Mouse (Mus musculus) ES-E14 (cell line): ENCODE measurements around the gene Cyld. TPM values are rescaled to one million over a fixed set of nuclear protein-coding genes. Genes with fewer than 3 reads are reported as not detected.
"Not testable (repeated sequence)": the region's sequence is repeated elsewhere in the genome, so short reads cannot be mapped to it uniquely, and the experiment has no call there.

Source experiments
- DNase-seq: peaks from one replicate; pipeline ENCODE4 v3.0.0-alpha.2; 2013; ENCODE audit warnings: low read depth, low spot score
- H3K27ac ChIP-seq: 2 replicates; pipeline ENCODE4 v1.5.1; 2012; ENCODE audit warnings: low read depth, mild to moderate bottlenecking, low read length, moderate library complexity, mixed read lengths; ENCODE audit not compliant: poor library complexity, insufficient read depth, severe bottlenecking
- H3K36me3 ChIP-seq: 2 replicates; pipeline ENCODE4 v1.6.1; 2012; ENCODE audit warnings: mild to moderate bottlenecking, low read length, moderate library complexity, mixed read lengths; ENCODE audit not compliant: control insufficient read depth, poor library complexity, insufficient read depth, severe bottlenecking
- H3K4me1 ChIP-seq, 2 experiments: fragments of 150-350 bp in 1 of 2; sonication (generic) in 1 of 2; 2 replicates each; pipeline ENCODE4 v1.6.1; 2012; ENCODE audit warnings: low read length in 2 of 2, mild to moderate bottlenecking in 1 of 2, mixed read lengths in 1 of 2; ENCODE audit not compliant: control insufficient read depth in 2 of 2, insufficient read depth in 2 of 2, poor library complexity in 1 of 2
- H3K4me3 ChIP-seq, 2 experiments: fragments of 150-350 bp in 1 of 2; sonication (generic) in 1 of 2; 2 replicates each; pipeline ENCODE4 v1.5.1; 2012; ENCODE audit warnings: low read length in 2 of 2, low read depth in 1 of 2, mild to moderate bottlenecking in 1 of 2, mixed read lengths in 1 of 2; ENCODE audit not compliant: insufficient read depth in 1 of 2, poor library complexity in 1 of 2, severe bottlenecking in 1 of 2
- H3K9ac ChIP-seq: 2 replicates; pipeline ENCODE4 v1.6.1; 2012; ENCODE audit warnings: low read depth, mild to moderate bottlenecking, low read length, mixed read lengths; ENCODE audit not compliant: poor library complexity, insufficient read depth, severe bottlenecking
- H3K9me3 ChIP-seq: fragments of 150-350 bp; sonication (generic); 2 replicates; pipeline ENCODE4 v1.6.1; 2012; ENCODE audit warnings: low read depth, mild to moderate bottlenecking, low read length; ENCODE audit not compliant: control insufficient read depth, insufficient read depth
- CHD2 ChIP-seq: IDR thresholded peaks from 2 replicates; pipeline ENCODE4 v1.6.1; 2014; ENCODE audit warnings: mild to moderate bottlenecking, low read depth, low read length, inconsistent platforms
- HCFC1 ChIP-seq: IDR thresholded peaks from 2 replicates; pipeline ENCODE4 v1.6.1; 2012; ENCODE audit warnings: low read length, inconsistent platforms, borderline replicate concordance; ENCODE audit not compliant: insufficient read depth
- MAFK ChIP-seq: IDR thresholded peaks from 2 replicates; pipeline ENCODE4 v1.6.1; 2014; ENCODE audit warnings: mild to moderate bottlenecking, low read depth, low read length, inconsistent platforms; ENCODE audit not compliant: insufficient read depth
- ZC3H11A ChIP-seq: IDR thresholded peaks from 2 replicates; pipeline ENCODE4 v1.6.1; 2012; ENCODE audit warnings: low read depth, mild to moderate bottlenecking, inconsistent platforms, low read length, borderline replicate concordance
- ZNF384 ChIP-seq: IDR thresholded peaks from 2 replicates; pipeline ENCODE4 v1.6.1; 2012; ENCODE audit warnings: low read depth, low read length, inconsistent platforms
- in situ Hi-C, 2 experiments: fragments of 600-800 bp; cut with MboI; formaldehyde crosslinking; loops; one replicate each; pipeline ENCODE4 v1.15.1; 2025; ENCODE audit warnings: low sequenced_read_pairs in 2 of 2, inconsistent platforms in 1 of 2; ENCODE audit not compliant: unreplicated experiment in 2 of 2
- total RNA-seq: library from RNA; depleted of rRNA; stranded (reverse); fragments of 300-350 nt; gene quantifications from 2 replicates; pipeline ENCODE4 v1.2.3, GENCODE M21; 2012; rRNA removed

Cyld gene
- 6.0 and 9.1 TPM in 2 replicates for total RNA-seq

DNA sequence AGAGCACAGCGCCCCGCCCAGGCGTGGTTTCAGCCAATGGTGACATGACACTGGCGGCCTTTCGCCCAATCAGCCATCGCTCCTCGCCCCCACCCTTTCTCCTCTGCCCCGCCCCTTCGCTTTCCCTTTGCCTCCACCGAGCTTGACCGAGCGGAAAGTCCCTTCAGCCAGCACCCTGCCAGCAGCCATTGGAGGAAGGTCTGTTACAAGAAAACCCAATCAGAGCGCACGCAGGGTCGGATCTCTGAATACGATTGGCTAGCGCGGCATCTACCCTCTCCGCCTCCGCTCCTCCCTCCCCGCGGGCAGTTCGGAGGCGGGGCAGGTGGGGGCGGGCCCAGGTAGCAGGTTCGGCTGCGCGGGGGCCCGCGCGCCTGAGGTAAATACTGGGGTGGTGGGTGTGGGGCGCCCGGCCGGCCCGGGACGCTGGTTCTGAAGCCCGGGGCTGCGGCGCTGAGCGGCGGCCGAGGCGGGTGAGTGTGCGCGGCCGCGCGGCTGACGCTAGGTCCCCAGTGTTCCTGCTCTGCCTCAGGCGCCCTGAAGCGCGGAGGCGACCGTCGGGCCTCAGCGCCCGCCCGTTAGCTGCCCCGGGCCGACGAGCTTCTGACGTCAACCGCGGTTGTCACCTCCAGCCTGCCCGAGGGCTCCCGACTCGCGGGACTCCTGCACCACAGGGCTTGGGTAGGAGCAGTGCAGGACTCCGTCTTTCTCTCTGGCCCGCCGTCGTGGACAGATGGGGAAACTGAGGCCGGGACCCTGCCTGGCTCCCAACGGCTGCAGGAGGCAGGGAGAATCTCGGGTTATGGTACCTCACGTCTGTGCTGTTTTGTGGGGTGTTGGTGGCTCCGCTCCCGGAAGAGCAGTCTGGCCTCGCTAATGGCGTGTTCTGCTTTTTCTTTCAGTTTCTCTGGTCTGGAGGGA lies at the start of gene Cyld:
TSS of gene Cyld (plus strand) at position 308 of the 921 bp plus-strand sequence.
- Histone ChIP-seq H3K36me3 (no peaks in the 10 kb centered on the region), H3K27ac (no peak within 1 kb of the TSS), H3K4me1 (peaks cover 0 to 2% of the 10 kb centered on the region in 2 experiments; a peak in 1 of 4 replicates), H3K9me3 (no peaks in the 10 kb centered on the region), H3K4me3 (peak within 1 kb of the TSS; percentile 72 to 84), H3K9ac (peak within 1 kb of the TSS; percentile 50)
- in situ Hi-C loops: no loop called here
- DNase-seq: peak; percentile 96
- 0 out of 2 replicates have a peak, but pooled peaks have one; percentile 13 for TF ChIP-seq HCFC1
- no peak; the same call in 1 of the 2 replicates for TF ChIP-seq CHD2

DNA sequence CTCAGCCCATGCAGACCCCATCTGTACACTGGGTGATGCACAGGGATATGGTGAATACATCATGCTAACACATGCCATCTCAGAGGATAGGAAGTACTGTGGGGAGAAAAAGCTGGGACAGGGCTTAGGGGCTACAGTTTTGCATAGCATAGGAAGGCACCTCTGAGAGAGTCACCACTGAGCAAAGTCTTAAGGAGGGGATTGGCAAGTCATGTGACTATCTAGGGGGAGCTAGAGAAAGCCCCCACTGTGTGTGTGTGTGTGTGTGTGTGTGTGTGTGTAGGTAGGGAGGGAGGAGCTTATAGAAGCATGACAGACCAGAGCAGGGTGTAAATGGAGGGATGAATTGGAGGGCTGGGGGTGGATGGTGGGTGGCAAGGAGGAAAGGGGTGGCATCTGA lies 48.5 kb upstream of the Cyld start:
- H3K27ac ChIP-seq: no peak overlapping the region
- no peaks in the 10 kb centered on the region for H3K36me3 ChIP-seq
- no peak overlapping the region for H3K9ac ChIP-seq
- H3K9me3 ChIP-seq: no peaks in the 10 kb centered on the region
- no peak for DNase-seq
- TF ChIP-seq ZC3H11A (no peak), HCFC1 (no peak), CHD2 (no peak), ZNF384 (no peak), MAFK (no peak)
- H3K4me1 ChIP-seq: peaks cover 3 to 12% of the 10 kb centered on the region in 2 experiments; a peak in 2 of 4 replicates
- H3K4me3 ChIP-seq: no peak overlapping the region
- in situ Hi-C loops: no loop called here

DNA sequence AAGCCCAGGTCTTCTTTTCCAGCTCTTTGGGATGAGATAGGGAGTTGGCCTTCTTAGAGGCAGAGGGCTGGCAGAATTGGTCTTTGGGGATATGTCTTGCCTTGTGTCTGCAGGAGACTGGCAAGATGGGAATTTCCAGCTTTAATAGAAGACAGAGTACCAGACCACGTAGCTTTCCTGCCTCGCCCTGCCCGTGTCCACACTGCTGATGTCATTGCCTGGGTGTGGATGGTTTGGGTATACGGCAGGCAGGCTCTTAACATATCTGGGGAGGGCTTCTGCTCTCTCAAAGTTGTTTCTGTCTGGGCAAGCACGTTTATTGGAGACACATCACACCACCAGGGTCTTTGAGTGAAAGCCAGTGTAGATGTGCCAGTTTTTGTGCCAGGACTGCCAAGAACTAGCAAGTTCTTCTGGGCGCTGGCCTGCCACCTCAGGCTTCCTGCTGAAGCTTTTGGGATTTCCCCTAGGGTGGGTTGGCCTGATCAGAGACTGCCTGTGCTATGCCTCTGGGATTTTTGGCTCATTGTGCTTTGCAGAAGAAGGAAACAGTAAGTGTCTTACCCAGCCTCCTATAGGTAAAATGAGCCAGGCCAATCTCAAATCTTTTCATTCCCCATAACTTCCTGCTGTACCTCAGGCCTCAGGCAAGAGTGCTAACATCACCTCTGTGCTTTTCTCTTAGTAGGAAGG lies 46.7 kb upstream of the Cyld start:
- Histone ChIP-seq H3K27ac (no peak overlapping the region), H3K36me3 (no peaks in the 10 kb centered on the region), H3K9ac (no peak overlapping the region), H3K4me1 (peaks cover 3 to 12% of the 10 kb centered on the region in 2 experiments; a peak in 2 of 4 replicates), H3K4me3 (no peak overlapping the region), H3K9me3 (no peaks in the 10 kb centered on the region)
- no peak for DNase-seq
- TF ChIP-seq ZC3H11A: no peak
- no peak for TF ChIP-seq HCFC1
- no peak for TF ChIP-seq ZNF384
- no peak for TF ChIP-seq MAFK
- TF ChIP-seq CHD2: no peak
- in situ Hi-C loops: no loop called here

DNA sequence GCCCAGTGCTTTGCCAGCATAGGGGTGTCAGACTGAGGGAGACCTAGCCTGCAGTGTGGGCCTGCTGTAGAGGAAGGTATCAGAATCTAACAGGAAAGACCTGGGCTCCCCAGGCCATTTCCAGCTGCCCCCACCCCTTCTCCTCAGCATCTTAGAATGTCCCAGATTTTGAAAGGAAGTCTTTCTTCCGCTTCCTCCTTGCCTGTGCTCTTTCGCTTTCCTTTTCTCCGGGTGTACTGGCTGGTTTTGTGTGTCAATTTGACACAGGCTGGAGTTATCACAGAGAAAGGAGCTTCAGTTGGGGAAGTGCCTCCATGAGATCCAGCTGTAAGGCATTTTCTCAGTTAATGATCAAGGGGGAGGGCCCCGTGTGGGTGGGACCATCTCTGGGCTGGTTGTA lies 45.7 kb upstream of the Cyld start:
- H3K9ac ChIP-seq, in situ Hi-C loops: not testable (repeated sequence)

DNA sequence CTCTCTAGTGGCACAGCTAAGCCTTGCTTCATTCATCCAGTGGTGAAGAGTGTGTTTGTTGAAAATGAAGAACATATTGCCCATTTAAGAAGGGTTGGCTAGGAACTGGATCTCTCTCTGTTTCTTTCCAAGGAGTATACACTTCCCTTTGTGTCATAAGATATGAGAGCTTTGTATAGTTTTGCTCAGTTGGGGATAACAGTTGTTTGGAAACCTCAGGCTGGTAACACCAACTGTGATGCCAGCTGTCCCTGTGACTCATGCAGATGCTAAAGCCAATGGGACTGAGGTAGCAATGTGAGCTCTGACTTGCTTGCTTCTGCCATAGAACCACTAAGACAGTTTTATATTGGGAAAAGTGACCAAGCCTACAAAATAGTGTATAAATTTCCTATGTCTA lies 41.5 kb upstream of the Cyld start:
- no peak for DNase-seq
- no peak overlapping the region for H3K27ac ChIP-seq
- H3K4me1 ChIP-seq: no peaks in the 10 kb centered on the region
- H3K36me3 ChIP-seq: no peaks in the 10 kb centered on the region
- TF ChIP-seq HCFC1 (no peak), MAFK (no peak), ZNF384 (no peak)
- in situ Hi-C loops: no loop called here
- H3K9ac ChIP-seq: no peak overlapping the region
- H3K4me3 ChIP-seq: no peak overlapping the region
- H3K9me3 ChIP-seq: no peaks in the 10 kb centered on the region

More for the DNA sequence above, 45.7 kb upstream of the Cyld start:
- peaks cover 3 to 10% of the 10 kb centered on the region in 2 experiments; a peak in 2 of 4 replicates for H3K4me1 ChIP-seq
- not testable (repeated sequence) for H3K4me3 ChIP-seq, H3K27ac ChIP-seq, H3K36me3 ChIP-seq, H3K9me3 ChIP-seq, DNase-seq
